Mouse (Mus musculus): Measurements from ENCODE around the gene Chchd1. TPM values are rescaled to one million over a fixed set of nuclear protein-coding genes. Genes with fewer than 3 reads are reported as not detected.

The Chchd1 gene
- polyA plus RNA-seq (2011; ENCODE audit: insufficient read depth, insufficient read length, low read depth, missing spikeins): 131 and 151 TPM in 2 replicates

DNA sequence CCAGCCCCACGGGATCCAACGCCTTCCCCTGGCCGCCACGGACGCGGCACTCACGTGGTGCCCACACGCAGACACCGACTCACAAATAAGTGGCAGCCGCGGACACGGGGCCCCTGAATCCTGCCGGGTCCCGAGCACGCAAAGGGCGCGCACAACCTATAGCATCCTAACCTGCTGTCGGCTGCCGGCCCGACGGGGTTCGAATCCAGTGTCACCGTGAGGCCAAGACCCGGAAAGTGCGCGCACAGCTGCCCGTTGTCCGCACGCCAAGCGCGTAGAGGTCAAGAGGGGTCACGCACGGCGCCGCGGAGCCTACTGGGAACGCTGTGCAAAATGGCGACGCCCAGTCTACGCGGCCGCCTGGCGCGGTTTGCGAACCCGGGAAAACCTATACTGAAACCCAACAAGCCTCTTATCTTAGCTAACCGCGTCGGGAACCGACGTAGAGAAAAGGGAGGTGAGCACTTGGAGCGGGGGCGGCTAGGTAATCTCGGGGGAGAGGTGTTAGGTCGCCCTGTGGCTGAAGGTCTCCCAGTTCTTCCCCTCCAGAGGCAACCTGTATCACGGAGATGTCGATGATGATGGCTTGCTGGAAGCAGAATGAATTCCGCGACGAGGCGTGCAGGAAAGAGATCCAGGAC, at the start of gene Chchd1:
TSS of gene Chchd1 (plus strand) at position 266 of the 641 bp plus-strand sequence.
- Histone ChIP-seq H3K27me3 (ENCODE audit: control insufficient read depth, insufficient read depth, low read length, poor library complexity, severe bottlenecking) (no peaks in the 10 kb centered on the region), H3K9ac (ENCODE audit: low read depth, poor library complexity, severe bottlenecking) (peak within 1 kb of the TSS; percentile 90), H3K27ac (ENCODE audit: insufficient read depth, low read length) (peak within 1 kb of the TSS; percentile 83), H3K4me3 (ENCODE audit: low read depth, low read length) (peak within 1 kb of the TSS; percentile 96), H3K36me3 (ENCODE audit: control insufficient read depth, insufficient read depth, low read length, poor library complexity, severe bottlenecking) (peaks cover 8% of the 10 kb centered on the region; the same call in 1 of the 2 replicates), H3K9me3 (replicated peaks; ENCODE audit: control insufficient read depth, insufficient read depth, low read length, poor library complexity, severe bottlenecking) (no peaks in the 10 kb centered on the region), H3K4me1 (ENCODE audit: control insufficient read depth, insufficient read depth, low read length) (peaks cover 2% of the 10 kb centered on the region)
- peak; percentile 68 for TF ChIP-seq POLR2A (IDR thresholded peaks at IDR 0.05; ENCODE audit: insufficient read depth, low read length)
- peak; percentile 72; the same call in 1 of the 2 replicates for TF ChIP-seq EP300 (IDR thresholded peaks at IDR 0.05; ENCODE audit: insufficient read depth, low read depth, low read length)
- TF ChIP-seq CTCF (IDR thresholded peaks at IDR 0.05; ENCODE audit: low read depth, low read length): no peak

DNA sequence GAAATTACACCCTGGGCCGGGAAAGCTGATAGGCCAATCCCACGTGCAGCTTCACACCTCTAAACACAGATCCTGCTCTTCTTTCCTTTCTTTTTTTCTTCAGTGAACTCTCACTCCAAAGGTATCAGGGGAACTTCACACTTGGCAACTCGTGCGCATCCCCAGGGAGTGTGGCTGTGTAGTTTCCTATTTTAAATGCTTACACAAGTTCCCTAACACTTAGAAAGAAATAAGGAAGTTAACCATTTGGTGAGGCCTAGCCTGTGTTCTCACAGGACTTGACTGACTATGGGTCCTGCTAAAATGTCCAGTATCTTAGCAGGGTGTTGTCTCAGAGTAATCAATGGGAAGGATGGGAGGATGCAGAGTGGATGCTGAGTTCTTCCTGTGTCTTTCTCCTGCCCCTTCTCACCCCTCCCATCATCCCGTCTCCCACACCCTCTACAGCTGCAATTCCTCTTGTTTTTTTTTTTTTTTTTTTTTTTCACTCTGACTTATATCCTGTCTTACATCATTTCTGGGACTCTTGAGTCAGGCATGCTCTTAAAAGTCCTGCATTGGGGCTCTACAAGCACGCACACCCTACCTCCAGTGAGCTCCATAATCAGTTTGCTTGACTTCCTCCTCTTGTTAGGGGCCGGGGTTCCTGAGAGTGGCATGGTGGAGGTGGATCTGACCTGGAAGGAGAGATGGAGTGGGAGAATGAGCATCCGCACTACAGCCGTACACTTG, 48.0 kb upstream of the Chchd1 start:
- Histone ChIP-seq H3K27ac (ENCODE audit: insufficient read depth, low read length) (no peak overlapping the region), H3K9ac (ENCODE audit: low read depth, poor library complexity, severe bottlenecking) (no peak overlapping the region), H3K4me3 (ENCODE audit: low read depth, low read length) (no peak overlapping the region), H3K36me3 (ENCODE audit: control insufficient read depth, insufficient read depth, low read length, poor library complexity, severe bottlenecking) (no peaks in the 10 kb centered on the region), H3K27me3 (ENCODE audit: control insufficient read depth, insufficient read depth, low read length, poor library complexity, severe bottlenecking) (no peaks in the 10 kb centered on the region), H3K9me3 (replicated peaks; ENCODE audit: control insufficient read depth, insufficient read depth, low read length, poor library complexity, severe bottlenecking) (no peaks in the 10 kb centered on the region), H3K4me1 (ENCODE audit: control insufficient read depth, insufficient read depth, low read length) (no peaks in the 10 kb centered on the region)
- TF ChIP-seq EP300 (IDR thresholded peaks at IDR 0.05; ENCODE audit: insufficient read depth, low read depth, low read length) (no peak), POLR2A (IDR thresholded peaks at IDR 0.05; ENCODE audit: insufficient read depth, low read length) (no peak), CTCF (IDR thresholded peaks at IDR 0.05; ENCODE audit: low read depth, low read length) (no peak)

DNA sequence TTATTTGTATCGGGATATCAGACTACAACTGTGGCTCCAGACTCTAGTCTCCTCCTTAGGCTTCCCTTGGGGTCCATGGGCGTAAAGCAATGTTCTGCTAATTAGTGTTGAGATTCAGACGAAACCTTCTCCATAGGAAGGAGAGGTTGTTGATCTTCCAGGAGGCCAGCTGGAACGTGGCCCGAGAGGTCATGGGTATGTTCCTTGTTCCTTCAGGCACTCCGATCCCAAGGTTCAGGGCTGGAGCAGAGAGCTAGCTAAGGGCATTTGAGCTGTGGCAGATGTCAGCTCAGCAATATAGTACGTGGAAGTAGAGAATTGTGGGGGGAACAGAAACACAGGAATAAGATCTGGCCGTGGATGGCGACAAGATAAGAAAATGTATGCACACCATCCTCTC, 47.1 kb upstream of the Chchd1 start:
- no peak for TF ChIP-seq POLR2A (IDR thresholded peaks at IDR 0.05; ENCODE audit: insufficient read depth, low read length)
- no peaks in the 10 kb centered on the region for H3K9me3 ChIP-seq (replicated peaks; ENCODE audit: control insufficient read depth, insufficient read depth, low read length, poor library complexity, severe bottlenecking)
- H3K4me3 ChIP-seq (ENCODE audit: low read depth, low read length): no peak overlapping the region
- H3K4me1 ChIP-seq (ENCODE audit: control insufficient read depth, insufficient read depth, low read length): no peaks in the 10 kb centered on the region
- no peaks in the 10 kb centered on the region for H3K36me3 ChIP-seq (ENCODE audit: control insufficient read depth, insufficient read depth, low read length, poor library complexity, severe bottlenecking)
- no peak overlapping the region for H3K9ac ChIP-seq (ENCODE audit: low read depth, poor library complexity, severe bottlenecking)
- H3K27ac ChIP-seq (ENCODE audit: insufficient read depth, low read length): no peak overlapping the region
- no peaks in the 10 kb centered on the region for H3K27me3 ChIP-seq (ENCODE audit: control insufficient read depth, insufficient read depth, low read length, poor library complexity, severe bottlenecking)

DNA sequence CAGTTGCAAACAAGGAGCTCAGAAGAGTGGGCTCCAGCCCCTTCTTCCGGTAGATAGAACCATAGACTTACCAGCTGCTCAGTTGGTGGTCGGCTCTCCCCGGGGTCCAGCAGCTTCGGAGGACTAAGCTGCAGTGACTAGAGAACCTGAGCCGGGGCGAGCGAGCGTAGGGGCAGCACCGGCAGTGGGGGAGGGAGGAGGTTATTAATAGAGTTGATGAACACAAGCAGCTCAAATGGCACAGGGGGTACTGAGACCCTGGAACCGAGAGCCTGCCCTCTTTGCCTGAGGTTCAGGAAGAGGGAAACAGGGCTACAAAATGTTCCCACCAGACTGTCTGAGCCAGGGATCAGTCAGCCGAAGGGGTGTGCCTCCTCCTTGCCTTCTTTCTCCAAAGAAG, 46.4 kb upstream of the Chchd1 start, which contains the start of gene Myoz1:
TSS of gene Myoz1 (minus strand) at position 180 of the 400 bp plus-strand sequence.
- Histone ChIP-seq H3K36me3 (ENCODE audit: control insufficient read depth, insufficient read depth, low read length, poor library complexity, severe bottlenecking) (no peaks in the 10 kb centered on the region), H3K4me3 (ENCODE audit: low read depth, low read length) (no peak within 1 kb of the TSS), H3K27ac (ENCODE audit: insufficient read depth, low read length) (no peak within 1 kb of the TSS), H3K9ac (ENCODE audit: low read depth, poor library complexity, severe bottlenecking) (no peak within 1 kb of the TSS), H3K27me3 (ENCODE audit: control insufficient read depth, insufficient read depth, low read length, poor library complexity, severe bottlenecking) (no peaks in the 10 kb centered on the region), H3K9me3 (replicated peaks; ENCODE audit: control insufficient read depth, insufficient read depth, low read length, poor library complexity, severe bottlenecking) (no peaks in the 10 kb centered on the region), H3K4me1 (ENCODE audit: control insufficient read depth, insufficient read depth, low read length) (no peaks in the 10 kb centered on the region)
- TF ChIP-seq CTCF (IDR thresholded peaks at IDR 0.05; ENCODE audit: low read depth, low read length) (no peak), EP300 (IDR thresholded peaks at IDR 0.05; ENCODE audit: insufficient read depth, low read depth, low read length) (no peak), POLR2A (IDR thresholded peaks at IDR 0.05; ENCODE audit: insufficient read depth, low read length) (no peak)

DNA sequence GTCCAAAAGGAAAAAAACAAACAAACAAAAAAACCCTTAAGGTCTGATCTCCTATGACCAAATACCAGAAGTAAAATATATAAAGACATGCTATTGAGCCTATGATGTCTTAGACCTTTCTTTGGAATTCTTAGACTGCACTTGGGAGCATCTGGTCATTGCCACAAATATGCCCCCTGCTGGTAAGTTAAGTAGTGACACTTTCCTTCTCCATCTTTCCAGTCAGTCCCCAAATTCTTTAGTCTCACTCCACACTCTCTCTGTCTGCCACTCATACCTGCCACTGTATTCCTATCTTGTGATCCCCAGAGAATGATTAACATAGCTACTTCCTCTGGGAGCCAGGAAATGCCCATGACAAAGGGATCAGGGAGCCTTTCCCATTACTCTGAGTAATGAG, 44.5 kb upstream of the Chchd1 start:
- Histone ChIP-seq H3K9ac (ENCODE audit: low read depth, poor library complexity, severe bottlenecking) (no peak overlapping the region), H3K27ac (ENCODE audit: insufficient read depth, low read length) (no peak overlapping the region), H3K27me3 (ENCODE audit: control insufficient read depth, insufficient read depth, low read length, poor library complexity, severe bottlenecking) (no peaks in the 10 kb centered on the region), H3K4me3 (ENCODE audit: low read depth, low read length) (no peak overlapping the region), H3K36me3 (ENCODE audit: control insufficient read depth, insufficient read depth, low read length, poor library complexity, severe bottlenecking) (no peaks in the 10 kb centered on the region), H3K9me3 (replicated peaks; ENCODE audit: control insufficient read depth, insufficient read depth, low read length, poor library complexity, severe bottlenecking) (no peaks in the 10 kb centered on the region), H3K4me1 (ENCODE audit: control insufficient read depth, insufficient read depth, low read length) (no peaks in the 10 kb centered on the region)
- no peak for TF ChIP-seq EP300 (IDR thresholded peaks at IDR 0.05; ENCODE audit: insufficient read depth, low read depth, low read length)
- TF ChIP-seq POLR2A (IDR thresholded peaks at IDR 0.05; ENCODE audit: insufficient read depth, low read length): no peak
- no peak for TF ChIP-seq CTCF (IDR thresholded peaks at IDR 0.05; ENCODE audit: low read depth, low read length)

DNA sequence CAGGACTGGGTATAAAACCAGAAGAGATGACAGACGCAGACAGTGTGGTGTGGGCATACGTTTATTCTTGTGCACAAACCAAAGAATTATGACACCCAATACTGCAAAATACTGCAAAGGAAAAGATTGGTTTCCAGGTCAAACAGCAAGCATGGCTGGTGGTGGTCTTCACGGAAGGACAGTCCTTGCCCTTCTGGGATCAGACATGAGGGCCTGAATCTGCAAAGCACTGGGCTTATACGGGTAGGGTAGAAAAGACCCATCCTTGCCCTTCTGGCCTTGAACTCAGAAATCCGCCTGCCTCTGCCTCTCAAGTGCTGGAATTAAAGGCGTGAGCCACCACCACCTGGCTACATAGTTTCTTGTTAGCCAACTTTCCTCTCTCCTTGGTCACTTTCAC, 43.9 kb upstream of the Chchd1 start:
- H3K27me3 ChIP-seq (ENCODE audit: control insufficient read depth, insufficient read depth, low read length, poor library complexity, severe bottlenecking): no peaks in the 10 kb centered on the region
- no peaks in the 10 kb centered on the region for H3K9me3 ChIP-seq (replicated peaks; ENCODE audit: control insufficient read depth, insufficient read depth, low read length, poor library complexity, severe bottlenecking)
- no peaks in the 10 kb centered on the region for H3K36me3 ChIP-seq (ENCODE audit: control insufficient read depth, insufficient read depth, low read length, poor library complexity, severe bottlenecking)
- H3K4me3 ChIP-seq (ENCODE audit: low read depth, low read length): no peak overlapping the region
- H3K4me1 ChIP-seq (ENCODE audit: control insufficient read depth, insufficient read depth, low read length): peaks cover 1% of the 10 kb centered on the region
- TF ChIP-seq CTCF (IDR thresholded peaks at IDR 0.05; ENCODE audit: low read depth, low read length) (no peak), EP300 (IDR thresholded peaks at IDR 0.05; ENCODE audit: insufficient read depth, low read depth, low read length) (no peak), POLR2A (IDR thresholded peaks at IDR 0.05; ENCODE audit: insufficient read depth, low read length) (no peak)
- no peak overlapping the region for H3K9ac ChIP-seq (ENCODE audit: low read depth, poor library complexity, severe bottlenecking)
- no peak overlapping the region for H3K27ac ChIP-seq (ENCODE audit: insufficient read depth, low read length)

All from ES-Bruce4 (cell line).